Mouse (Mus musculus) Patski (cell line): ENCODE measurements at regions not wholly inside any gene's neighbourhood (a gene's known extent, or its start where the extent isn't known, plus 50 kb on each side); places are given as distances from the start of the nearest gene placed in this dataset.

Source experiments
- ATAC-seq: fragments of 100-300 bp; one replicate; pipeline ENCODE4 v1.8.0; 2021
- CTCF ChIA-PET: fragments of 350-600 bp; sonication (Branson Sonifier 250); formaldehyde crosslinking; loops from one replicate; lab custom pipeline; 2022; ENCODE audit warnings: inconsistent platforms; lab: Charles Lee
- POLR2A ChIA-PET: fragments of 350-600 bp; sonication (Branson Sonifier 250); formaldehyde crosslinking; loops from one replicate; lab custom pipeline; 2022; ENCODE audit warnings: antibody characterized with exemption, inconsistent platforms; lab: Charles Lee
- DNase-seq: peaks from one replicate; pipeline ENCODE4 v3.0.0-alpha.2; 2011; ENCODE audit warnings: low read depth, low spot score
- H3K27me3 ChIP-seq: fragments of 371-371 bp; one replicate; pipeline ENCODE4 v1.5.1; 2021
- CTCF ChIP-seq: fragments of 100-300 bp; IDR thresholded peaks from one replicate; pipeline ENCODE4 v1.5.1; 2021
- in situ Hi-C: fragments of 300-500 bp; cut with MboI; formaldehyde crosslinking; loops from 3 replicates; pipeline ENCODE4 v1.11.1; 2018; ENCODE audit warnings: low pct_unique_long_range_greater_than_20kb, mixed read lengths

GRCm38 (mm10) chr13:112088312-112088771 is 199.9 kb upstream of the Ankrd55 start:
- in situ Hi-C loops: no loop called here
- DNase-seq: no peak
- ChIA-PET POLR2A (no interaction called here), CTCF (interaction anchor here (0.6 to 1.2 kb wide), 3 partner anchors 9 to 59 kb away, joined by 3 to 4 read pairs (median 3); no protein-coding TSS in a partner anchor)
- no peak for ATAC-seq
- H3K27me3 ChIP-seq: no peaks in the 10 kb centered on the region
- no peak for TF ChIP-seq CTCF

GRCm38 (mm10) chr13:112090737-112091136 is 197.5 kb upstream of the Ankrd55 start:
- in situ Hi-C loops: no loop called here
- ChIA-PET POLR2A (interaction anchor here (0.8 kb wide), 1 partner anchor 27 kb away, joined by 3 read pairs; no protein-coding TSS in a partner anchor), CTCF (interaction anchor here (1.2 to 1.3 kb wide), 2 partner anchors 13 to 62 kb away, joined by 4 read pairs; no protein-coding TSS in a partner anchor)
- DNase-seq (no peak), ATAC-seq (no peak)
- H3K27me3 ChIP-seq: no peaks in the 10 kb centered on the region
- TF ChIP-seq CTCF: no peak

DNA sequence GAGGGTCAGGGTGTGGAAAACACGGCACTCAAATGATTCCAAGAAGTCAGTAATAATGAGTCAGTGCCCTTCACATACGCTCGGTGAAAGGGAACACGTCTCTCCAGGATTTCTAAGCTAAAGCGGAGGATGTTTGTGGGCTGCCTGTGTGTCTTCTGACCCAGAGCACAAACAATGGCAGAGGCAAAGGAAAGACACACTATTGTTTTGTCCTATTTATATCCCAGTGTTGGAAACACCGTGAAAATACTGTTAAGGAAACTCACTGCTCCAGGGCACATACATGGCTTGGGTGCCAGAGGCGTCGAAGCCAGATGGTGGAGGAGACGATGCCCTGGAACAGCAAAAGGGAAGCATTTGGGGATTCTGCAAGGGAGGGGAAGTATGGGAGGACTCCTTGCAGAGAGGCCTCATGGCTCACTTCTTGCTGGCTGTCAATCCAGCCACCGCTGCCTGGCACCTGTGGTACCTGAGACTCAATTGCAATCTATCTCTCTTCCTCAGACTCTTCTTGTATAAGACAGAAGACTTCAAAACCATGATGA is 192.6 kb upstream of the Ankrd55 start:
- in situ Hi-C loops: no loop called here
- no peak for TF ChIP-seq CTCF
- ChIA-PET CTCF (no interaction called here), POLR2A (no interaction called here)
- no peak for DNase-seq
- no peaks in the 10 kb centered on the region for H3K27me3 ChIP-seq
- ATAC-seq: no peak

GRCm38 (mm10) chr13:112099953-112100591 is 188.2 kb upstream of the Ankrd55 start:
- in situ Hi-C loops: no loop called here
- CTCF ChIA-PET: interaction anchor here (1.1 to 2.1 kb wide), 5 partner anchors 11 to 121 kb away, joined by 3 to 7 read pairs (median 4); no protein-coding TSS in a partner anchor
- POLR2A ChIA-PET: interaction anchor here (0.6 to 1.0 kb wide), 2 partner anchors 28 to 402 kb away, joined by 3 read pairs; no protein-coding TSS in a partner anchor
- no peak for DNase-seq
- no peaks in the 10 kb centered on the region for H3K27me3 ChIP-seq
- ATAC-seq: no peak
- no peak for TF ChIP-seq CTCF

- in situ Hi-C loops: no loop called here
Measured at GRCm38 (mm10) chr13:112100592-112101420, 187.4 kb upstream of the Ankrd55 start.

DNA sequence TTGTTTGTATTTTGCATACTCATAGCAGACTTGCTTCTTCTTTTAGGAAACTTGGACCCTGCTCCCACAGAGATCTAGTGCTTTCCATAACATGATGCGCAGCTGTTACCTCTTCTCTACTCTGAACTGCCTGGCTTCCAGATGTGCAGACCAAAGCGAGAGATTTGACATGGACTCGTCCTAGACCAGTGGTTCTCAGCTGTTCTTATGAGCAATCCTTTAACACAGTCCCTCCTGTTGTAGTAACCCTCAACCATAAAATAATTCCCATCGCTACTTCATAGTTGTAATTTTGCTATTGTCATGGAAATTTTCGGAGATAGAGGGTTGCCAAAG is 186.9 kb upstream of the Ankrd55 start:
- TF ChIP-seq CTCF: no peak
- ChIA-PET CTCF (interaction anchor here (1.0 to 2.1 kb wide), 4 partner anchors 9 to 28 kb away, joined by 3 to 7 read pairs (median 4); no protein-coding TSS in a partner anchor), POLR2A (interaction anchor here (0.6 to 1.0 kb wide), 3 partner anchors 29 to 168 kb away, joined by 3 to 4 read pairs (median 3); no protein-coding TSS in a partner anchor)

More at GRCm38 (mm10) chr13:112100592-112101420, 187.4 kb upstream of the Ankrd55 start:
- ChIA-PET CTCF (interaction anchor here (1.0 to 2.1 kb wide), 6 partner anchors 10 to 122 kb away, joined by 3 to 7 read pairs (median 4); no protein-coding TSS in a partner anchor), POLR2A (interaction anchor here (0.6 to 1.0 kb wide), 3 partner anchors 29 to 167 kb away, joined by 3 to 4 read pairs (median 3); no protein-coding TSS in a partner anchor)
- DNase-seq: no peak
- ATAC-seq: peak; percentile 82
- H3K27me3 ChIP-seq: no peaks in the 10 kb centered on the region
- no peak for TF ChIP-seq CTCF

GRCm38 (mm10) chr13:112105953-112106352 is 182.3 kb upstream of the Ankrd55 start:
- ChIA-PET POLR2A (no interaction called here), CTCF (interaction anchor here (1.2 kb wide), 1 partner anchor 21 kb away, joined by 4 read pairs; no protein-coding TSS in a partner anchor)
- TF ChIP-seq CTCF: no peak
- H3K27me3 ChIP-seq: no peaks in the 10 kb centered on the region
- in situ Hi-C loops: no loop called here
- no peak for ATAC-seq
- no peak for DNase-seq

More for the DNA sequence above, 186.9 kb upstream of the Ankrd55 start:
- H3K27me3 ChIP-seq: no peaks in the 10 kb centered on the region
- no peak for DNase-seq
- in situ Hi-C loops: no loop called here
- no peak for ATAC-seq

DNA sequence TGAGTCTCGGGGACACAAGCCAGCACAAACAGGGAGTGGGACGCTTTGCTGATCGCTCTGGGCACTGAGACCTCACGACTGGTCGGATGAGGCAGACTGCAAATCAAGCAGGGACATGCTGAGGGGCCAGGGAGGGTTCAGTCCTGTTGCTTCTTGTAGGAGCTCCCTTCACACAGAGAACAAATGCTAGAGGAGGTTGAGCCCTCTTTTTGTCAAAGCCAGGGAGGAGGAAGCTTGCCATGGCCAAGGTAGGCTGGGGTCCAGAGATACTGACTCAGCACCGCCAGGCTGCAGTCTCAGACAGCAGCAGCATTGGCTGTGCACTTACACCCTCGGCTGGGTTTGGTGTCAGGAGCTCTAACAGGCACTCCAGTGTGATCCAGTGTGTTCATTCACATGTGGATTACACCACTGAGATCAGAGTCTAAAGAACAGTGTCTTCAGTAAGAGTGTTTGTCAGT is 173.5 kb upstream of the Ankrd55 start:
- no peaks in the 10 kb centered on the region for H3K27me3 ChIP-seq
- ChIA-PET POLR2A (no interaction called here), CTCF (interaction anchor here (1.1 kb wide), 1 partner anchor 14 kb away, joined by 5 read pairs; no protein-coding TSS in a partner anchor)
- ATAC-seq (no peak), DNase-seq (no peak)
- TF ChIP-seq CTCF: no peak
- in situ Hi-C loops: no loop called here

GRCm38 (mm10) chr13:112116101-112116726 is 172.0 kb upstream of the Ankrd55 start:
- ChIA-PET CTCF (no interaction called here), POLR2A (no interaction called here)
- DNase-seq (no peak), ATAC-seq (no peak)
- in situ Hi-C loops: no loop called here
- no peak for TF ChIP-seq CTCF
- no peaks in the 10 kb centered on the region for H3K27me3 ChIP-seq

- ATAC-seq: no peak
- in situ Hi-C loops: no loop called here
- POLR2A ChIA-PET: interaction anchor here (1.3 kb wide), 1 partner anchor 55 kb away, joined by 3 read pairs; no protein-coding TSS in a partner anchor
Measured at GRCm38 (mm10) chr13:112118564-112118963, 169.7 kb upstream of the Ankrd55 start.

More at GRCm38 (mm10) chr13:112118564-112118963, 169.7 kb upstream of the Ankrd55 start:
- TF ChIP-seq CTCF: no peak
- CTCF ChIA-PET: interaction anchor here (0.8 to 1.6 kb wide), 6 partner anchors 18 to 84 kb away, joined by 3 to 4 read pairs (median 3); no protein-coding TSS in a partner anchor
- H3K27me3 ChIP-seq: no peaks in the 10 kb centered on the region
- no peak for DNase-seq
